Mouse (Mus musculus): ENCODE results near the gene Ccr7. TPM values are rescaled to one million over a fixed set of nuclear protein-coding genes. Genes with fewer than 3 reads are reported as not detected.
A peak's percentile ranks its signal among the peaks of the same experiment; 100 is the strongest.

Ccr7 gene
- polyA plus RNA-seq, 1 experiment from 2014 or later, result 0.45 TPM

- H3K27ac ChIP-seq (ENCODE audit: low read depth), result peak overlapping the region; percentile 76
- H3K9ac ChIP-seq, result no peak overlapping the region
- peak overlapping the region; percentile 24; the same call in 1 of the 2 replicates for H3K4me2 ChIP-seq
- H3K36me3 ChIP-seq (ENCODE audit: insufficient read depth), result no peaks in the 10 kb centered on the region
- 4% methylated on average over 3 of the region's 3 CpGs for WGBS
- DNase-seq (peak; percentile 71), ATAC-seq (ENCODE audit: insufficient read depth) (0 out of 2 replicates have a peak, but pooled peaks have one; percentile 28)
- H3K4me3 ChIP-seq (ENCODE audit: low read depth, low read length), result no peak overlapping the region
- H3K27me3 ChIP-seq (ENCODE audit: insufficient read depth, low read length), result no peaks in the 10 kb centered on the region
- peaks cover 7% of the 10 kb centered on the region for H3K4me1 ChIP-seq (ENCODE audit: insufficient read depth)
- no peak for TF ChIP-seq CTCF (IDR thresholded peaks at IDR 0.05; ENCODE audit: low read depth)
- H3K9me3 ChIP-seq (ENCODE audit: low read depth, low read length), result no peaks in the 10 kb centered on the region
Measured at GRCm38 (mm10) chr11:99113111-99113510, 41.8 kb downstream of the Ccr7 start.

DNA sequence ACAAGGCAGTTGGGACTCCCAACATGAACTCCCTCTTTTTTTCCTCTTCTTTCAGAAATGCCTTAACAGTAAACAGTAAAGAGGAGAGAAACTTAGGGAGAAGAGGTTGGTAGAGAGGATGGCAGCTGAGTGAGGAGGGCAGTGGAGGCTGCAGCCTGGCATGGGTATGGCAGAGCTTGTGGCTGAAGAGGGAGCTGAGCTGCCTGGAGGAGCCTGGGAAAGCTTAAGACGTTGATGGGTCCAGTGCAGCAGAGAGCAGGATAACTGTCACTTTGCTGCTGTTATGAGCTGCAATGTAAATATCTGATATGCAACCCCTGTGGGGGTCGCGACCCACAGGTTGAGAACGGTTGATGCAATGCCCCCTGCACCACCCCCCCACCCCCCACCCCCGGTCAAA is 42.2 kb downstream of the Ccr7 start:
- H3K4me1 ChIP-seq (ENCODE audit: insufficient read depth), result peaks cover 7% of the 10 kb centered on the region
- no peak for ATAC-seq (ENCODE audit: insufficient read depth)
- 21% methylated on average over 5 of the region's 5 CpGs for WGBS
- H3K27ac ChIP-seq (ENCODE audit: low read depth), result peak overlapping the region; percentile 76
- no peak overlapping the region for H3K9ac ChIP-seq
- H3K36me3 ChIP-seq (ENCODE audit: insufficient read depth), result no peaks in the 10 kb centered on the region
- H3K4me2 ChIP-seq, result peak overlapping the region; percentile 24; the same call in 1 of the 2 replicates
- no peak for TF ChIP-seq CTCF (IDR thresholded peaks at IDR 0.05; ENCODE audit: low read depth)
- no peak overlapping the region for H3K4me3 ChIP-seq (ENCODE audit: low read depth, low read length)
- no peaks in the 10 kb centered on the region for H3K9me3 ChIP-seq (ENCODE audit: low read depth, low read length)
- no peaks in the 10 kb centered on the region for H3K27me3 ChIP-seq (ENCODE audit: insufficient read depth, low read length)
- no peak for DNase-seq

GRCm38 (mm10) chr11:99111631-99112030 is 43.2 kb downstream of the Ccr7 start:
- 91% methylated on average over 7 of the region's 7 CpGs for WGBS

DNA sequence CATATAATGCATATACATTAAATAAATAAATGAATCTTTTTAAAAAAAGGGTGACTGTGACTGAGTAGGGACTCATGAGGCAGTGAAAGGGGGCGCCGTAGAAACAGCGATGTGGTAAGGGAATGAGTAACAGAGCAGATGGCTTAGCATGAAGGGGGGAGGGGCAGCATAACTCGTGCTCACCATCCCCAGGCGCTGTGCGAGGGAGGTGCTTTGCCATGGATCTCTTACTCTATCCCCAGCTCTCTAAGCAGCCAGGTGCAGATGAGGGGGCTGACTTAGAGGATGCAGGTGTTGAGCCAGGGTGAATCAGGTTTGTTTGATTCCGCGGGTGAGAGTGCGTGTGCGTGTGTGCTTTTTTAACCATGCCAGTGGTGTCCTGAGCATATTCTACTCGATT is 43.7 kb downstream of the Ccr7 start:
- Histone ChIP-seq H3K4me1 (ENCODE audit: insufficient read depth) (peaks cover 7% of the 10 kb centered on the region), H3K9me3 (ENCODE audit: low read depth, low read length) (no peaks in the 10 kb centered on the region), H3K27me3 (ENCODE audit: insufficient read depth, low read length) (no peaks in the 10 kb centered on the region), H3K36me3 (ENCODE audit: insufficient read depth) (no peaks in the 10 kb centered on the region), H3K4me3 (ENCODE audit: low read depth, low read length) (no peak overlapping the region), H3K9ac (no peak overlapping the region), H3K4me2 (no peak overlapping the region), H3K27ac (ENCODE audit: low read depth) (no peak overlapping the region)
- no peak for TF ChIP-seq CTCF (IDR thresholded peaks at IDR 0.05; ENCODE audit: low read depth)
- ATAC-seq (ENCODE audit: insufficient read depth) (no peak), DNase-seq (no peak)
- WGBS, result 55% methylated on average over 11 of the region's 11 CpGs

More at GRCm38 (mm10) chr11:99111631-99112030, 43.2 kb downstream of the Ccr7 start:
- no peak for TF ChIP-seq CTCF (IDR thresholded peaks at IDR 0.05; ENCODE audit: low read depth)
- no peak for DNase-seq
- H3K4me1 ChIP-seq (ENCODE audit: insufficient read depth), result peaks cover 7% of the 10 kb centered on the region
- H3K4me2 ChIP-seq, result no peak overlapping the region
- H3K4me3 ChIP-seq (ENCODE audit: low read depth, low read length), result no peak overlapping the region
- H3K27me3 ChIP-seq (ENCODE audit: insufficient read depth, low read length), result no peaks in the 10 kb centered on the region
- no peak overlapping the region for H3K27ac ChIP-seq (ENCODE audit: low read depth)
- H3K9me3 ChIP-seq (ENCODE audit: low read depth, low read length), result no peaks in the 10 kb centered on the region
- H3K36me3 ChIP-seq (ENCODE audit: insufficient read depth), result no peaks in the 10 kb centered on the region
- H3K9ac ChIP-seq, result no peak overlapping the region
- no peak for ATAC-seq (ENCODE audit: insufficient read depth)

- H3K4me3 ChIP-seq (ENCODE audit: low read depth, low read length), result no peak overlapping the region
- DNase-seq (no peak), ATAC-seq (ENCODE audit: insufficient read depth) (peak; percentile 54)
- no peaks in the 10 kb centered on the region for H3K27me3 ChIP-seq (ENCODE audit: insufficient read depth, low read length)
- H3K4me2 ChIP-seq, result no peak overlapping the region
- peaks cover 7% of the 10 kb centered on the region for H3K4me1 ChIP-seq (ENCODE audit: insufficient read depth)
- no peak overlapping the region for H3K9ac ChIP-seq
- H3K9me3 ChIP-seq (ENCODE audit: low read depth, low read length), result no peaks in the 10 kb centered on the region
- H3K36me3 ChIP-seq (ENCODE audit: insufficient read depth), result no peaks in the 10 kb centered on the region
- TF ChIP-seq CTCF (IDR thresholded peaks at IDR 0.05; ENCODE audit: low read depth), result peak; percentile 54
- no peak overlapping the region for H3K27ac ChIP-seq (ENCODE audit: low read depth)
- WGBS, result 67% methylated on average over 15 of the region's 15 CpGs
Measured at GRCm38 (mm10) chr11:99110370-99111110, 44.3 kb downstream of the Ccr7 start.

DNA sequence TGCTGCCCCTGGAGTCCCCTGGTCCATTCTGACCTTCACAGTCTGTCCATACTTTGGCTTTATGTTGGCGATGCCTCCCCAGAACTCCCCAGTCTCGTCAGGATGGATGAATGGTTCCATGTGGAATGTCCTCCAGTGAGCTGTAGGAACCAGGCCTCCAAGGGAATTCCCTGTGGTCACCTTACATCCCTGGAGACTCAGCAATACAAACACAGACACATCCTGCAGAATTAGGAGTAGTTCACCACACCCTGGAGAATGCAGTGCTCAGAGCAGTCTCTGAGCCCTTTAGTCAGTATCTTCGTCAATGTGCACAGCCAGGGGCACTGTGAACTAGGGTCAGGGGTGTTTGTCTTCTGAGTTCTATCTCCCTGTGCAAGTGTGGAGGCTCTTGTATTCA is 46.6 kb downstream of the Ccr7 start:
- DNase-seq (no peak), ATAC-seq (ENCODE audit: insufficient read depth) (no peak)
- H3K27ac ChIP-seq (ENCODE audit: low read depth), result no peak overlapping the region
- H3K4me1 ChIP-seq (ENCODE audit: insufficient read depth), result peaks cover 7% of the 10 kb centered on the region
- H3K9ac ChIP-seq, result no peak overlapping the region
- TF ChIP-seq CTCF (IDR thresholded peaks at IDR 0.05; ENCODE audit: low read depth), result no peak
- H3K9me3 ChIP-seq (ENCODE audit: low read depth, low read length), result no peaks in the 10 kb centered on the region
- 53% methylated on average over 3 of the region's 3 CpGs for WGBS
- H3K4me3 ChIP-seq (ENCODE audit: low read depth, low read length), result no peak overlapping the region
- no peak overlapping the region for H3K4me2 ChIP-seq
- H3K36me3 ChIP-seq (ENCODE audit: insufficient read depth), result no peaks in the 10 kb centered on the region
- H3K27me3 ChIP-seq (ENCODE audit: insufficient read depth, low read length), result no peaks in the 10 kb centered on the region

DNA sequence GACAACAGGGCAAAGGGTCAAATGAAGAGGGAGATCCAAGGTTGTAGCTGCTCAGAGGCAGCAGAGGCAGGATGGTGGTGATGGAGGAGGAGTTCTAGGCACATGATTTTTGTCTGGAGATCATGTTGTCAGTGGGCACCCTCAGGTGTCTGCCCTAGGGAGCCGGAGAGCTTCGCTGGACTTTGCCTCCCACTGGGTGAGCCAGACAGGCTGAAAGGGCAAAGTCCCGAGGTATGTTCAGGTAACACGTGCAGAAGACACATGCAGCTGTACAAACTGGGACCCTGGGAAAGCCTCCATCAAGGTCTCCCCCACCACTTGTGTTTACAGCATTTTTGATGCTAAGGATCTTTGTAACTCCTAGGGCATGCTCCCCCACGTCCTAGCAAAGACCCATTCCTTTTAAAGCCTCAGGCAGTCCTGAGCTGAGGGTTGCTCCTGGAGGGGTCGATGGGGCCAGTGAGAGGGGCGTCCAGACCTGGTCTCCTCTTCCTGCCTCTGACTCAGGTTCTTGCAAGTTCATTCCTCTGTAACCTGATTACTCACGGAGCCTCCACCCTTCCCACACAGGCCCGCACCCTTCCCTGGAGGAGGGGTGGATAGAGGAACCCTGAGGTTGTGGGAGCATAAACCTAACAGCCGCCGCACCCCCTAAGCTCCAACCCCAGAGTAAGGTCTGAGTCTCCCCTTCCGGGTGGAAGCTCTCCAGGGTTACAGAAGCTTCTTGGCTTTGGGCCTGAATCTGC is 48.7 kb downstream of the Ccr7 start:
- no peaks in the 10 kb centered on the region for H3K9me3 ChIP-seq (ENCODE audit: low read depth, low read length)
- no peaks in the 10 kb centered on the region for H3K4me1 ChIP-seq (ENCODE audit: insufficient read depth)
- no peak overlapping the region for H3K4me2 ChIP-seq
- no peak for DNase-seq
- H3K27me3 ChIP-seq (ENCODE audit: insufficient read depth, low read length), result no peaks in the 10 kb centered on the region
- no peak for TF ChIP-seq CTCF (IDR thresholded peaks at IDR 0.05; ENCODE audit: low read depth)
- H3K27ac ChIP-seq (ENCODE audit: low read depth), result no peak overlapping the region
- no peak overlapping the region for H3K9ac ChIP-seq
- no peak overlapping the region for H3K4me3 ChIP-seq (ENCODE audit: low read depth, low read length)
- 55% methylated on average over 12 of the region's 12 CpGs for WGBS
- no peaks in the 10 kb centered on the region for H3K36me3 ChIP-seq (ENCODE audit: insufficient read depth)
- no peak for ATAC-seq (ENCODE audit: insufficient read depth)

Data from lung, embryonic 14.5 days (tissue).